Mouse (Mus musculus): ENCODE data around the gene Gm266. TPM values are rescaled to one million over a fixed set of nuclear protein-coding genes. Genes with fewer than 3 reads are reported as not detected.

Gene Gm266
- polyA plus RNA-seq, 1 experiment from 2014 or later, result 0.40 TPM

DNA sequence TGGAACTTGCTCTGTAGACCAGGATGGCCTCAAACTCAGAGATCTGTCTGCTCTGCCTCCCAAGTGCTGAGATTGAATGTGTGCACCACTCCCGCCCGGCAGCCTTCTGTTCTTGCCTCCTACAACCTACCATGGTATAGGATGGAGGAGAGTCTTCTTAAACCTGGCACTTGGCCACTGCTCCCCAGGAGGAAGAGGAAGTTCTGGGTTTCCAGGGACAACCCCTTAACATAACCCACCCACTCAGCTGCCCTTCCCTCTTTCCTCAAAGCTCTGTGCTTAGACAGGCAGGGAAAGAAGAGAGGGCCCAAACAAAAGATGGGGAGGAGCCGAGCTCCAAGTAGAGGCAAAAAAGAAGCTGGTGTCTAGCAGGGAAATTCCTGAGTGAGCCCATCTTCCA lies 44.1 kb downstream of the Gm266 start:
- Histone ChIP-seq H3K27me3 (peaks cover 93% of the 10 kb centered on the region), H3K27ac (no peak overlapping the region)
- 57% methylated on average over 3 of the region's 3 CpGs for WGBS

DNA sequence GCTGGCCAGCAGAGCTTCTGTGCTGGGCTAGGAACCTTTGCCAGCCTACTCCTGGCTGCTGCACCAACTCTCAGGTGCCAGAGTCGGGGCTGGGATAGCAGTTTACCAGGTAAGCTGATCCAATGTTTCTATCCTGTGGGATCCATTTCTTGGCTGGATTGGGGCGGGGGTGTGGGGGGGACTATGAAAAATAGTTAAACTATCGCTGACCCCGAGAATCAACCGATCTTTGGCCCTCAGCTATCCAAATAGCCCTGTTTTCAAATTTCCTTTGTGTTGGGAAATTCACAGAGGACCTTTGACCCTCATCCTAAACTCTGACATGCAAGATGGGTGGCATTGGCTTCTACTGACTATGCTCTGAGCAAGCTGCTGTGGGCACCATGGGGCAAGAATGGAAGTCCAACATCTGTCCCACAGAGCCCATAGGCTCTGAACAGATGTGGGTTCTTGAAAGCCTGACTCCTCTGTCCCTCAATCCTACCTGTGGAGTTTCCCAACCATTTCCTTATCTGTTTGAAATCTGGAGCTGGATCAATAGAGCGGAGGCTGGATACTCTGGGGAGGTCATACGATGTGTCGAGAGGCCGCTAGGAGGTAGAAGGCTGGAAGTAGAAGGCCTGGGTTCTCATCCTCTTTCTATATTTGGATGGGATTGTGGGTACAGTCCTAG lies 44.8 kb downstream of the Gm266 start:
- ATAC-seq, result no peak
- Histone ChIP-seq H3K4me1 (peaks cover 22% of the 10 kb centered on the region), H3K9me3 (replicated peaks) (no peaks in the 10 kb centered on the region), H3K27me3 (peaks cover 91% of the 10 kb centered on the region), H3K9ac (no peak overlapping the region), H3K4me3 (no peak overlapping the region), H3K36me3 (ENCODE audit: poor library complexity, severe bottlenecking) (no peaks in the 10 kb centered on the region), H3K27ac (no peak overlapping the region), H3K4me2 (no peak overlapping the region)
- 94% methylated on average over 9 of the region's 9 CpGs for WGBS

More for the DNA sequence above, 44.1 kb downstream of the Gm266 start:
- Histone ChIP-seq H3K4me3 (no peak overlapping the region), H3K4me2 (no peak overlapping the region), H3K9me3 (replicated peaks) (no peaks in the 10 kb centered on the region), H3K36me3 (ENCODE audit: poor library complexity, severe bottlenecking) (no peaks in the 10 kb centered on the region), H3K9ac (no peak overlapping the region), H3K4me1 (peaks cover 23% of the 10 kb centered on the region)
- no peak for ATAC-seq

DNA sequence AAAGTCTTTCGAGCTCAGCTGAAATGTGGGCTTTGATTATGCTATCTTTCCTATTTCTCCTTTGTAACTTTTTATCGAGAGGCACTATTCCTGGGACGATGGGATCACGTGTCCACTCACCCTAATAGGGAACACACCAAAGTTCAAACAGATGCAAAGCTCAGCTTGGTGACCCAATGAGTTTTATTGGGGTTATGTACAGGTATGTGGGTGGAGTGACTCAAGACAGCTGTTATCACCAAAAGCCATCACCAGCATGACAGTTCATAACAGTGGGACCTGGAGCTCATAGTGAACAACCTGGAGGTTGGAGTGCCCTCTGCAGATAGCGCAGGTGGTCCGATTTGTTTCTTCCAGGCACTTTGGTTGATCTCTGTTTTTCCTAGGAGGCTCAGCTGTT lies 46.8 kb downstream of the Gm266 start:
- H3K9ac ChIP-seq, result no peak overlapping the region
- no peak overlapping the region for H3K4me2 ChIP-seq
- 90% methylated on average over 6 of the region's 6 CpGs for WGBS
- H3K36me3 ChIP-seq (ENCODE audit: poor library complexity, severe bottlenecking), result no peaks in the 10 kb centered on the region
- ATAC-seq, result no peak
- H3K9me3 ChIP-seq (replicated peaks), result no peaks in the 10 kb centered on the region
- H3K4me3 ChIP-seq, result no peak overlapping the region
- peaks cover 18% of the 10 kb centered on the region for H3K4me1 ChIP-seq
- peaks cover 77% of the 10 kb centered on the region for H3K27me3 ChIP-seq
- H3K27ac ChIP-seq, result no peak overlapping the region

DNA sequence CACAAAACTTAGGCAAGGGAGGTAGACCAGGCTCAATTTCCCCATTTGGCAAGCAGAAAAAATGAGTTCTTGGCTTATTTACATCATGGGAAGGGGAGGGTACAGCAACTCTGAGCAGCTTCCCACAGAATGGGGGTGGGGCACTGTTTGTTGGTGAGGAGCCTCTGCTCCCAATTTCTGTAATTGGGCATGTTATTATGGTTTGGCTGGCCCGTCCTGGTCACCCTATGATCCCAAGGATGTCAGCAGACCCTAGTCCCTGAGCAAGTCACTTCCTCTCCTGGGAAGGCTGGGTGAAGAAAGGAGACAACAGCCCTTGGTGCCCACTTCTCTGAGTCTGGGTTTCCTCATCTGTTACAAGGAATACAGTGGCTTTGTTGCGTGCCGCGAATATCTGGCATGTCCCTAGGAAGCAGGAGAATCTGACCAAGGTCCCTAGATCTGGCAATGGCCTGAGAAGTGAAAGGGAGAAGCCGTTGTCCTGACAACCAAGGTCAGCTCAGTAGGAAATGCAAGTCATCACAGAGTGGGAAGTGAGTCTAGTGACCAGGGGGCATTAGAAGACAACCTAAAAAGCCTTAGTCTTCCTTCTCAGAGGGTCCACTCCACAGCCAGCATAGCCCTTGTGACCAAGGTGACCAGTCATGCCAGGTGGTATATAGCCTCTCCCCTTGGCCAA lies 48.3 kb downstream of the Gm266 start:
- no peak overlapping the region for H3K27ac ChIP-seq

DNA sequence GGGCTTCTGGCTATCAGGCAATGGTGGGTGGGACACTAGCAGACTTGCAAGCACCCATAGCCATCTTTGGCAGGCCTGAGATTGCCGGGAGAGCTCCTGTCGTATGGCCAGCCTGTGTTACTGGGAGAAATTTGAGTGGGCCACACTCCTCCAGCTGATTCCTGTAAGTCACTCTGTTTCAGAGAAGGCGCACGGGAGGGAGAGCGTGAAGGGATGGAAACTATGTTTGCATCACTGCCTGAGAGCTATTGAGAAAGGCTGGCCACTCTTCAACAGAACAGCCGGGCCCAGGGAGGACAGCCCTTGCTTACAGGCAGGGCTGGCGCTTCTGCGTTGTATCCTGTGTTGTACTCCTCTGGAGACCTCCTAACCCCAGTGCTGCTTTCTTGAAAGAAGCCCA lies 49.0 kb downstream of the Gm266 start:
- H3K36me3 ChIP-seq (ENCODE audit: poor library complexity, severe bottlenecking), result no peaks in the 10 kb centered on the region
- H3K9ac ChIP-seq, result no peak overlapping the region
- WGBS, result 88% methylated on average over 8 of the region's 8 CpGs
- no peak overlapping the region for H3K4me2 ChIP-seq
- H3K4me3 ChIP-seq, result no peak overlapping the region
- no peak overlapping the region for H3K27ac ChIP-seq
- peaks cover 69% of the 10 kb centered on the region for H3K27me3 ChIP-seq
- 0 out of 2 replicates have a peak, but pooled peaks cover 3% of the 10 kb centered on the region for H3K4me1 ChIP-seq
- H3K9me3 ChIP-seq (replicated peaks), result no peaks in the 10 kb centered on the region
- ATAC-seq, result no peak

More for the DNA sequence above, 48.3 kb downstream of the Gm266 start:
- Histone ChIP-seq H3K9me3 (replicated peaks) (no peaks in the 10 kb centered on the region), H3K4me1 (peaks cover 9% of the 10 kb centered on the region), H3K9ac (no peak overlapping the region), H3K36me3 (ENCODE audit: poor library complexity, severe bottlenecking) (no peaks in the 10 kb centered on the region), H3K27me3 (peaks cover 69% of the 10 kb centered on the region), H3K4me2 (no peak overlapping the region), H3K4me3 (no peak overlapping the region)
- 77% methylated on average over 5 of the region's 5 CpGs for WGBS
- ATAC-seq, result no peak

DNA sequence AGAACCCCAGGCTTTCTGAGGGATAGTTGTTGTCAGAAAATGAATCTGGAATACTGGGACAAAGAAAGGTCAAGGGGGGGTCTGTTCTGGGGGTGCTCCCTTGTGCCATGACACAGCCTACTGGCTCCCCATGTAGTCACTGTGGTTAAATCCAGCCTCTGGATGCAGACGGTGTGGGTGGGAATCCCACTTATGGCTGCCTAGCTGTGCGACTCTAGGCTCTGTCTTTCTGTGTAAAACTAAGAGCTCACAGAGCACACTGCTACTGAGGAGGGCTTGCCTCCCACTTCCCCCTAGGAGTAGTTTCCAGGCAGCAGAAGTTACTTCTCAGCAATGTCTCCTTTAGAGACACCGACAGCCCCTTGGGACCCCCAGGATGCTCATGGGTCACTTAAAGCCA lies 49.5 kb downstream of the Gm266 start:
- no peak overlapping the region for H3K4me3 ChIP-seq
- no peak for ATAC-seq
- peaks cover 69% of the 10 kb centered on the region for H3K27me3 ChIP-seq
- H3K9me3 ChIP-seq (replicated peaks), result no peaks in the 10 kb centered on the region
- H3K4me1 ChIP-seq, result 0 out of 2 replicates have a peak, but pooled peaks cover 3% of the 10 kb centered on the region
- 87% methylated on average over 3 of the region's 3 CpGs for WGBS
- H3K27ac ChIP-seq, result no peak overlapping the region
- H3K36me3 ChIP-seq (ENCODE audit: poor library complexity, severe bottlenecking), result no peaks in the 10 kb centered on the region
- no peak overlapping the region for H3K4me2 ChIP-seq
- H3K9ac ChIP-seq, result no peak overlapping the region

DNA sequence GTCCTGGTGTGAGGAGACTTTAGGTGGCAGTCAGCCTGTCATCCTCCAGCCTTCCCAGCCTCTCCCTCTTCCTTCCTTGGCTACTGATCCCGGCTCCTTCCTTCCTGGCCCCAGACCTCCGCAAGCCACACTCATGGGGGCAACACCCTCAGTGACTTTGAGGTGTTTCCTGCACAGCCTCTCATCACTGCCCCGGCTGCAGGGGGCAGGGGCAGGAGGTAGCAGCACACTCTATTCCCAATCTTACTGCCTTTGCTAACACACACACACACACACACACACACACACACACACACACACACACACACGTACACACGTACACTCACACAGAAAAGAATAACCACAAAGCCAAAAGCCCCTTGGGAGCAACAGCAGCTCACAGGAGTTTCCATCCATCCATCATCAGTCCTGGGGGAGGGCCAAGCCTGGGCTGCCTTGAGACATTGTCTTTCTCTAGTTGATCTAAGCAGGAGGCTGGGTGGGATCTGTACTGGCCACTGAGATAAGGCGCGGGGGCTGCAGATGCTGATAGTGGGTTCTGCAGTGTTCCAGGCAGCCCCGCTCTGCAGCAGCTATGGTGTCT lies 50.8 kb downstream of the Gm266 start:
- peak overlapping the region; percentile 36 for H3K27ac ChIP-seq
- H3K9ac ChIP-seq, result no peak overlapping the region
- no peak overlapping the region for H3K4me2 ChIP-seq
- ATAC-seq, result no peak
- peaks cover 70% of the 10 kb centered on the region for H3K27me3 ChIP-seq
- peaks cover 14% of the 10 kb centered on the region; the same call in 1 of the 2 replicates for H3K4me1 ChIP-seq
- no peak overlapping the region for H3K4me3 ChIP-seq
- no peaks in the 10 kb centered on the region for H3K9me3 ChIP-seq (replicated peaks)
- 66% methylated on average over 8 of the region's 8 CpGs for WGBS
- H3K36me3 ChIP-seq (ENCODE audit: poor library complexity, severe bottlenecking), result no peaks in the 10 kb centered on the region

Other genes with a start within 250 kb of the Gm266 start
- gene Amn, start 214.7 kb downstream of the Gm266 start, polyA plus RNA-seq (2015; fragmentation: Nextera tagmentation; extraction: Ambion mirVana), result 0.76 and 0.98 TPM in 2 replicates
- 25.1 and 34.0 TPM in 2 replicates for gene Cdc42bpb, start 108.1 kb downstream of the Gm266 start, polyA plus RNA-seq (2015; fragmentation: Nextera tagmentation; extraction: Ambion mirVana)
- gene Lbhd2, start 79.0 kb downstream of the Gm266 start, polyA plus RNA-seq (2015; fragmentation: Nextera tagmentation; extraction: Ambion mirVana), result 0.35 and 1.0 TPM in 2 replicates
- gene Exoc3l4, start 68.8 kb downstream of the Gm266 start, polyA plus RNA-seq (2015; fragmentation: Nextera tagmentation; extraction: Ambion mirVana), result 1.2 and 2.3 TPM in 2 replicates
- gene Tnfaip2, start 43.4 kb downstream of the Gm266 start, polyA plus RNA-seq (2015; fragmentation: Nextera tagmentation; extraction: Ambion mirVana), result 0.60 and 1.2 TPM in 2 replicates
- 667 and 695 TPM in 2 replicates for gene Eif5, start 52.2 kb upstream of the Gm266 start, polyA plus RNA-seq (2015; fragmentation: Nextera tagmentation; extraction: Ambion mirVana)
- gene Mark3, start 88.7 kb upstream of the Gm266 start, polyA plus RNA-seq (2015; fragmentation: Nextera tagmentation; extraction: Ambion mirVana), result 44.2 and 47.2 TPM in 2 replicates
- gene Ckb, start 186.5 kb upstream of the Gm266 start, polyA plus RNA-seq (2015; fragmentation: Nextera tagmentation; extraction: Ambion mirVana), result 2,311 and 2,462 TPM in 2 replicates
- gene Trmt61a, start 192.3 kb upstream of the Gm266 start, polyA plus RNA-seq (2015; fragmentation: Nextera tagmentation; extraction: Ambion mirVana), result 10.7 and 12.2 TPM in 2 replicates
- gene Bag5, start 227.4 kb upstream of the Gm266 start, polyA plus RNA-seq (2015; fragmentation: Nextera tagmentation; extraction: Ambion mirVana), result 62.1 and 62.8 TPM in 2 replicates
- 52.6 and 56.2 TPM in 2 replicates for gene Apopt1, start 227.4 kb upstream of the Gm266 start, polyA plus RNA-seq (2015; fragmentation: Nextera tagmentation; extraction: Ambion mirVana)

All from forebrain, embryonic 13.5 days (tissue).